Mouse (Mus musculus): Measurements from ENCODE around the gene Tmem14c. TPM values are rescaled to one million over a fixed set of nuclear protein-coding genes. Genes with fewer than 3 reads are reported as not detected.

Gene Tmem14c
- polyA plus RNA-seq (2015; fragmentation: Nextera tagmentation; extraction: Ambion mirVana) = 257 and 258 TPM in 2 replicates

DNA sequence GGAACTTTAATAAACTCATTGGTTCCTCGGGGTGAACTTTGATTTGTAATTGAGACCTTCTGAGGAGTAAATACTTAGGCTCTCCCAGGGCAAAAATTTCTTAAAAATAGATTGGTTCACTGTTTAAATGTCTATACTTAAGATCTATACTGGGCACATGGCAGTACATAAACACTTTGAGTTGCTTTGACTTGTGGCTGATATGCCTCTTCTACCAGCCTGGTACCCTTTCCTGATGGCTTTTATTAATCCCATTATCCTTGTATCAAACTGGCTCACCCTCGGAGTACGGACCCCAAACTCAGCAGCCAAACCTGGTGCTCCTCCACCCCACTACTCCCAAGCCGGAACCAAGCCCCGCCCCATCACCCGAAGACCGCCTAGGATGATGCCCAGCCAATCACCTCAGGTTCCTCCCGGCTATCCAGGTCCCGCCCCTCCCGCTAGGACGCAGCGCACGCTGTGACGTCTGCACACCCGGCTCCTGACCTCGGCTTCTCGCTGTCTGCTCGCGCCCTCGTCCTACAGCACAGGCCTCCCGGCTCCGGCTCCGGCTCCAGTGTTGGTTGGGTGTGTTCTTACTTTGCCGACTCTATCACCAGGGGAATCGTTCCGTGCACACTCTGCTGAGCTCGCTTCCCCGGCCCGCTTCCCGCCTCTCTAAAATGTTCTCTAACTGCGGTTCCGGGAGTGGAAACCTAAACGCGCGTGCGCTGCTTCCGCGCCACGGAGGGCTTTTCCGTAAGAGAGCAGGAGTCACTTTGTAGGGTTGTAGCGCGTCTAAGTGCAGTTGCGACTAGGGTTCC is at the start of gene Tmem14c:
Gene Tmem14c, plus strand, starts transcription at position 464 of the 806 bp plus-strand sequence.
- Histone ChIP-seq H3K4me3 (replicated peaks; ENCODE audit: low read depth, low read length) (peak within 1 kb of the TSS; percentile 65), H3K4me1 (replicated peaks; ENCODE audit: insufficient read depth, low read length) (peaks cover 8% of the 10 kb centered on the region), H3K27ac (peak within 1 kb of the TSS; percentile 92), H3K36me3 (ENCODE audit: insufficient read depth, low read length) (peaks cover 38% of the 10 kb centered on the region), H3K9me3 (replicated peaks; ENCODE audit: low read length) (no peaks in the 10 kb centered on the region), H3K27me3 (ENCODE audit: insufficient read depth, low read length) (no peaks in the 10 kb centered on the region), H3K9ac (ENCODE audit: low read depth, low read length) (peak within 1 kb of the TSS; percentile 78), H3K4me2 (ENCODE audit: low read length) (peak within 1 kb of the TSS; percentile 78)
- TF ChIP-seq CTCF (IDR thresholded peaks at IDR 0.05; ENCODE audit: low read depth) = no peak
- ATAC-seq (replicated peaks; ENCODE audit: low FRiP score, low read depth) (peak; percentile 99), DNase-seq (ENCODE audit: low spot score) (peak; percentile 97)
- WGBS = under 1% methylated on average over 43 of the region's 43 CpGs

DNA sequence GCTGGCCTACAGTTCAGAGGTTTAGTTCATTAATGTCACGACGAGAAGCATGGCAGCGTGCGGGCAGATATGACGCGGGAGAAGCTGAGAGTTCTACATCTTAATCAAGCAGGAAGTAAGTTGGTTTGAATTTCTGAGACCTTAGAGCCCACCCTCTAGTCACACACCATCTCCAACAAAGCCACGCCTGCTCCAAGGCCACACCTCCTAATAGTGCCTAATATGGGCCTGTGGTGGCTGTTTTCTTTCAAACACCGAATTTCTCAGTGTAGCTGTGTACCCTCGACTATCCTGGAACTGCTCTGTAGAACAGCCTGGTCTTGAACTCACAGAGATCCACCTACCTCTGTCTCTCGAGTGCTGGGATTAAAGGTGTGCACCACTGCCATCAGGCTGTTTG is 48.5 kb upstream of the Tmem14c start:
- no peaks in the 10 kb centered on the region for H3K4me1 ChIP-seq (replicated peaks; ENCODE audit: insufficient read depth, low read length)
- no peak overlapping the region for H3K9ac ChIP-seq (ENCODE audit: low read depth, low read length)
- H3K4me3 ChIP-seq (replicated peaks; ENCODE audit: low read depth, low read length) = no peak overlapping the region
- WGBS = 90% methylated on average over 10 of the region's 10 CpGs
- H3K36me3 ChIP-seq (ENCODE audit: insufficient read depth, low read length) = no peaks in the 10 kb centered on the region
- no peak for TF ChIP-seq CTCF (IDR thresholded peaks at IDR 0.05; ENCODE audit: low read depth)
- H3K4me2 ChIP-seq (ENCODE audit: low read length) = no peak overlapping the region
- no peak overlapping the region for H3K27ac ChIP-seq
- no peaks in the 10 kb centered on the region for H3K9me3 ChIP-seq (replicated peaks; ENCODE audit: low read length)
- H3K27me3 ChIP-seq (ENCODE audit: insufficient read depth, low read length) = no peaks in the 10 kb centered on the region
- no peak for DNase-seq (ENCODE audit: low spot score)
- ATAC-seq (replicated peaks; ENCODE audit: low FRiP score, low read depth) = no peak

DNA sequence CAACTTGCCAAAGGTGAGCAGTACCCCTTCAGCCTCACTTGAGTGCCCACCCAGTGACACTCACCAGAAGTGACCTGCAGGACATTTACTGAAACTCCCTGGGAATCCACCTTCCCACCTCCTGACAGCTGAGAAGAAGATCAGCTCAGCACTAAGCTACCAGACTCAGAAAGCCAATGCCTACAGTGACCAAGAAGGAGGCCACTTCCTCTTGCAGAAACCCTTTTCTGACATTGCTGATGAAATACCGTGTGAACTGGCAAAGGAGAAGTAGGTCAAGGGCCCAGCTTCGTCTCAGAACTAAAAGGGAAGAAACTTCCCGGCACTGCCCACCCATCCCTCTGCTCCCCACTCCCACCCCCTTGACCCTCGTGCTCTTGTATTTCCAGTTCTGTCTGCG is 47.5 kb upstream of the Tmem14c start:
- no peaks in the 10 kb centered on the region for H3K36me3 ChIP-seq (ENCODE audit: insufficient read depth, low read length)
- no peaks in the 10 kb centered on the region for H3K27me3 ChIP-seq (ENCODE audit: insufficient read depth, low read length)
- H3K4me2 ChIP-seq (ENCODE audit: low read length) = no peak overlapping the region
- peak; percentile 23 for DNase-seq (ENCODE audit: low spot score)
- H3K9ac ChIP-seq (ENCODE audit: low read depth, low read length) = no peak overlapping the region
- H3K27ac ChIP-seq = no peak overlapping the region
- WGBS = 51% methylated on average over 5 of the region's 5 CpGs
- ATAC-seq (replicated peaks; ENCODE audit: low FRiP score, low read depth) = no peak
- H3K4me1 ChIP-seq (replicated peaks; ENCODE audit: insufficient read depth, low read length) = no peaks in the 10 kb centered on the region
- no peak for TF ChIP-seq CTCF (IDR thresholded peaks at IDR 0.05; ENCODE audit: low read depth)
- H3K9me3 ChIP-seq (replicated peaks; ENCODE audit: low read length) = no peaks in the 10 kb centered on the region
- H3K4me3 ChIP-seq (replicated peaks; ENCODE audit: low read depth, low read length) = no peak overlapping the region

DNA sequence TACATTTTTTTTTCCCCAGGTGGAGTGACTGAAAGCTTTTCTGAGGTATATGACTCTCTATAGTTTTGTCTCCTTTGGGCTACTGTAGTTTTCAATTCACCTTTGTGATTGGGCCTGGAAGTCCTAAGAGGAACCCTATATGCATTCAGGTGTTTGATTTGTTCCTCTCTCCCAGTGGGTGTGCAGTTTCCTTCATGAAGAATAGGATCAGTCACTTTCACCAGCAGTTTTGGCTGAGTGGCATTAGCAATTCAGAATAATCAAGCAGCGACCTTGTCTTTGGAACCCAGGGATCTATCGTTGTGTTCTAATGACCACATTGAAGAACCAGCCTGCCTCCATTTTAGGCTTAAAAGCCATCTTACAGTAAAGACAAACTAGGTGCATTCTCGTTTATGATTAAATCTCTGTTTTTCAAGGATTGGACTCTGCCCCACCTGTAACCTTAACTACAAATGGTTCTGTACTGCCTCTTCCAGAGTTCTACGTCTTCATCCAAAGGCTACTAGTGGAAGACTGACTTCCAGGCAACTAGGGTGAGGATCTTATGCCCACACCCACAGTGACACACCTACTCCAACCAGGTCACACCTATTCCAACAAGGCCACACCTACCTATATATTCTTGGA is 46.2 kb upstream of the Tmem14c start:
- no peak overlapping the region for H3K4me2 ChIP-seq (ENCODE audit: low read length)
- H3K27me3 ChIP-seq (ENCODE audit: insufficient read depth, low read length) = no peaks in the 10 kb centered on the region
- H3K9ac ChIP-seq (ENCODE audit: low read depth, low read length) = no peak overlapping the region
- H3K9me3 ChIP-seq (replicated peaks; ENCODE audit: low read length) = no peaks in the 10 kb centered on the region
- DNase-seq (ENCODE audit: low spot score) (no peak), ATAC-seq (replicated peaks; ENCODE audit: low FRiP score, low read depth) (no peak)
- 87% methylated on average over 4 of the region's 4 CpGs for WGBS
- H3K27ac ChIP-seq = no peak overlapping the region
- no peaks in the 10 kb centered on the region for H3K4me1 ChIP-seq (replicated peaks; ENCODE audit: insufficient read depth, low read length)
- no peaks in the 10 kb centered on the region for H3K36me3 ChIP-seq (ENCODE audit: insufficient read depth, low read length)
- no peak overlapping the region for H3K4me3 ChIP-seq (replicated peaks; ENCODE audit: low read depth, low read length)
- TF ChIP-seq CTCF (IDR thresholded peaks at IDR 0.05; ENCODE audit: low read depth) = no peak

- H3K27ac ChIP-seq = no peak overlapping the region
- no peak for ATAC-seq (replicated peaks; ENCODE audit: low FRiP score, low read depth)
- TF ChIP-seq CTCF (IDR thresholded peaks at IDR 0.05; ENCODE audit: low read depth) = no peak
- no peaks in the 10 kb centered on the region for H3K4me1 ChIP-seq (replicated peaks; ENCODE audit: insufficient read depth, low read length)
- no peaks in the 10 kb centered on the region for H3K9me3 ChIP-seq (replicated peaks; ENCODE audit: low read length)
- H3K4me2 ChIP-seq (ENCODE audit: low read length) = no peak overlapping the region
- no peak for DNase-seq (ENCODE audit: low spot score)
- H3K27me3 ChIP-seq (ENCODE audit: insufficient read depth, low read length) = no peaks in the 10 kb centered on the region
- H3K4me3 ChIP-seq (replicated peaks; ENCODE audit: low read depth, low read length) = no peak overlapping the region
- H3K36me3 ChIP-seq (ENCODE audit: insufficient read depth, low read length) = no peaks in the 10 kb centered on the region
- 82% methylated on average over 5 of the region's 5 CpGs for WGBS
- no peak overlapping the region for H3K9ac ChIP-seq (ENCODE audit: low read depth, low read length)
Measured at GRCm38 (mm10) chr13:40971261-40971660, 44.8 kb upstream of the Tmem14c start.

GRCm38 (mm10) chr13:40971831-40972230 is 44.3 kb upstream of the Tmem14c start:
- no peak for ATAC-seq (replicated peaks; ENCODE audit: low FRiP score, low read depth)
- Histone ChIP-seq H3K27ac (no peak overlapping the region), H3K9me3 (replicated peaks; ENCODE audit: low read length) (no peaks in the 10 kb centered on the region), H3K4me1 (replicated peaks; ENCODE audit: insufficient read depth, low read length) (no peaks in the 10 kb centered on the region), H3K4me2 (ENCODE audit: low read length) (no peak overlapping the region), H3K36me3 (ENCODE audit: insufficient read depth, low read length) (no peaks in the 10 kb centered on the region), H3K27me3 (ENCODE audit: insufficient read depth, low read length) (no peaks in the 10 kb centered on the region), H3K9ac (ENCODE audit: low read depth, low read length) (no peak overlapping the region), H3K4me3 (replicated peaks; ENCODE audit: low read depth, low read length) (no peak overlapping the region)
- no peak for DNase-seq (ENCODE audit: low spot score)
- 79% methylated on average over 2 of the region's 2 CpGs for WGBS
- no peak for TF ChIP-seq CTCF (IDR thresholded peaks at IDR 0.05; ENCODE audit: low read depth)

All from kidney, postnatal 0 days (tissue).